Mouse (Mus musculus) lung, postnatal 0 days (tissue): ENCODE measurements around the gene Hoxb6.

Experiments
- CTCF ChIP-seq: IDR thresholded peaks from 2 replicates; pipeline ENCODE4 v1.5.1; 2016; ENCODE audit warnings: antibody characterized with exemption, mild to moderate bottlenecking
- EP300 ChIP-seq: IDR thresholded peaks from 2 replicates; pipeline ENCODE4 v1.6.1; 2016; ENCODE audit warnings: antibody characterized with exemption, mild to moderate bottlenecking, control low read depth

DNA sequence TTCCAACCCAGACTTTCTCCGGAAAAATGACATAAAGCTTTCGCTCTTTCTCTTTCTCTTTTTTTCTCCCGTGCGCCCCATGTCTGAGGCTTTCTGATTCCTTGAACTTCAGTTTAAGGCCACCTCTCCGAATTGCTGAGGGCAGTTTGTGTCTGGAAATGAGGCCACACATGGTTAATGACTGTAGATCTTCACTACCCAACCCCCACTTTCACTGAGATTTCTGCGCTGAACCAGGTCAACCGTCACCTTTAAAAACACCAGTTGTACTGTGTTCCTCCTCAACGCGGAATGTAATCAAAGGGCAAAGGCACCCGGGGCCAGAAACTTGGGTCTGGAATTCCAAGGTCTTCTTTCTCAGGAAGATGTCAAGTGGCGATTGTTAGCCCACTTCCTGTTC lies 38.1 kb upstream of the Hoxb6 start:
- TF ChIP-seq EP300 (no peak), CTCF (no peak)
